Mouse (Mus musculus) c-Kit-negative CD71-positive TER-119-positive erythroid progenitor cells, embryonic 14.5 days (primary cell): ENCODE measurements around the gene Wbp2.

Source experiments
- DNase-seq: peaks from one replicate; pipeline ENCODE4 v3.0.0-alpha.2; 2013; ENCODE audit warnings: low read depth, low spot score

Wbp2 gene

DNA sequence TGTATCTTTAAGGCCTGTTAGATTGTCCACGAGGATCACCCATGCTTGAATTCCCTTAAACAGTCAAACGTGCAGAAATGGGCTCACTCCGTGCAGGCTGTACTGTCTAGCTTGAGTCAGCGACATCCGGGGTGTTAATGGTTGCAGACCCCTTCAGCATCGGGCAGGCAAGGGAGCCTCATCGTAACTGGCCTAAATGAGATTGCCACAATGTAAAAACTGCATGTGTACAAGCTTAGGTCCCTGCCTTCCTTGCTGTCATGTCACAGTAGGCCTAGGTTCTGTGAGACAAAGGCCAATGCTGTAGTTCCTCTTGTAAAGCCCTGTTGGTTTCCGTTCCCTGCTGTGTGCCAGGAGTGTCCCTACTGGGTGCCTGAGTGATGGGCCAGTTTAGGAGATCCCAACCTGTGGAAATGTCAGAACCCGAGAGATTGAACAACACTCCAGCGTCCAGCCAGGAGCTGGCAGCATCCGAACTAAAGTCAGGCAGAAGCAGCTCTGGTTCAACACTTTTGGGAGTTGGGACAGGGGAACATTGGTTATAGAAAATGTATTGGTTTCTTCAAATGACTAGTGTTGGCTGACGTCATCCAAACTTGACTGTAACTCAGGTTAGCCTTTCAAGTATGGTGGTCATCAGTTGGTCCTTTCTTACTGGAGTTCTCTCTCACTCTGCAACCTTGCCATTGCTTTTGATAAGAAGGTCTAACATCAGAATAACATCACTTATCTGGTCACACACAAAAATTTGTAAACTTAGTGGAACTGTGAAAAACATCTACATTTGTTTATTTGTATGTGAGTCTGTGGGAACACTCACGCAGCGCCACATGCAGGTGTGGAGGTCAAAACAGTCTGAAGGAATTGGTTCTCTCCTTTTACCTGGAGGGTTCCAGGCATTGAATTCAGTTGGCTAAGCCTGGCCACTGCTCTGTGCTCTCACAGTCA, 55.6 kb downstream of the Wbp2 start:
- DNase-seq = peak; percentile 51

DNA sequence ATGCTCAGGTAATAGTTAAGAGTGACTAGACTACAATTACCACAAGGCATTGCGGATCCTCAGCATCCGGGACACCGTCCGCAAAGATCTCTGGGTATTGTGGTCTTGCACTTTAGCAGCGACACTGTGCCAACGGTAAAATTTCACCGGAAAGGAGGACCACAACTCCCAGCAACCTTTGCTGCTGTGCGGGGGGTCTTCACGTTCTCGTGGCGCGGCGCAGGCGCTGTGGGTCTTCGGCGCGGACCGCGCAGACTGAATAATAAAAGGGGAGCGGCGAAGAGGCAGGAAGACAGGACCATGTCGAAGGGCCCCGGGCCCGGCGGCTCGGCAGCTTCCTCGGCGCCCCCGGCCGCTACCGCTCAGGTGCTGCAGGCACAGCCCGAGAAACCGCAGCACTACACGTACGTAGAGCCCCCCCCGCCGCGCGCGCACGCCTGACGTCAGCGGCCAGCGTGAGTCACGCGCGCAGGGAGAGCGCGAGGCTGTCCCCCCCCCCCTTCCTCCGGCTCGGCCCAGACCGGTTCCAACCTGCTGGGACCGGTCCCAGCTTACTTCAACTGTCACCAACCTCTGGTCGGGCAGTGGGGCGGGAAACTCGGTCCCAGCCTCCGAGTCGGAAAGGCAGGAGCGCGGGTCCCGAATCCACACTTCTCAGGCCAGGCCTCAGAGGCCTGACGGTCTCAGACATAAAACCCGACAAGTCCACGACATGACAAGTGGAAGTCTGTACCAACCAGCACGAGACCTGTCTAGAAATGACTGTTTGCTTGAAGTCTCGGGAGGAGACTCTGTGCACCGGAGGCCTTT, 56.5 kb downstream of the Wbp2 start, which contains the start of gene Unk:
TSS of gene Unk (plus strand) at position 235 of the 810 bp plus-strand sequence.
- peak; percentile 88 for DNase-seq

DNA sequence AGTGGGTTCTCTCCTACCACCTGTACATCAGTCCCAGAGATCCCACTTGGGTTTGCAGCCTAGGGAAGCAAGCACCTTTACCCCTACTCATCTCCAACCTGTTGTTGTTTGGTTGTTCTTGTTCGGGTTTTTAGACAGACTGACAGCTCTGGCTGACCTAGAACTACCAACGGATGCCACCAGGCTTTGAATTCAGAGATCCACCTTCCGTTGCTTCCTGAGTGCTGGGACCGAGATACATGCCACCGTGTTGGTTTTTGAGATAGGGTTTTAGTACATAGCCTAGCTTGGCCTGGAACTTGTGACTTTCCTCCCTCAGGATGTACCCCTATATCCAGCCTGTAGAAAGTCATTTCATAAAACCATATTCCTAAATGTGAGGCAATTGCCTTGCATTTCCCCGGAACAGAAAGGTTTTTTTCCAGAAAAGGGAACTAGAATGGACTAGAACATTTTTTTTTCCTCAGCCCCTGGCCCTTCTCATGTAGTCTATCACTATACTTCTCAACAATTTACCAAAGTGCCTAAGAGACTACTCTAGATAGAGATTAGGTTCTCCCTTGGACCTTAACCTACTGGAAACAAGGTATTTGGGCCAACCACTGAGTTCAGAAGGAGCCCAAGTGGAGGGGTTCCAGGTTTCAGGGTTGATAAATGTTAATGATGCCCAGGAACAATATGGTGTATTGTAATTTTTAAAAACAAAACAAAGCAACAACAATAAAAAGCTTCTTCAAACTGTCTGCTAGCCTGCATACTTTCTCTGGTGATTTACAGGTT, 57.5 kb downstream of the Wbp2 start:
- DNase-seq = no peak
